Mouse (Mus musculus): Measurements from ENCODE around the gene Snx29.

- TF ChIP-seq CTCF (IDR thresholded peaks at IDR 0.05; ENCODE audit: low read depth) (no peak), EP300 (IDR thresholded peaks at IDR 0.05; ENCODE audit: low read depth) (no peak)
These were observed 66.6 kb downstream of the Snx29 start for GRCm38 (mm10) chr16:11389324-11389723.

Measured in liver, embryonic 14.5 days (tissue).